Mouse (Mus musculus) urinary bladder, postnatal 14 days (tissue): ENCODE data around the gene Gm10974.
A peak's percentile ranks its signal among the peaks of the same experiment; 100 is the strongest.

Experiments
- DNase-seq: peaks from one replicate; pipeline ENCODE4 v3.0.0; 2021; ENCODE audit warnings: low spot score

The Gm10974 gene

DNA sequence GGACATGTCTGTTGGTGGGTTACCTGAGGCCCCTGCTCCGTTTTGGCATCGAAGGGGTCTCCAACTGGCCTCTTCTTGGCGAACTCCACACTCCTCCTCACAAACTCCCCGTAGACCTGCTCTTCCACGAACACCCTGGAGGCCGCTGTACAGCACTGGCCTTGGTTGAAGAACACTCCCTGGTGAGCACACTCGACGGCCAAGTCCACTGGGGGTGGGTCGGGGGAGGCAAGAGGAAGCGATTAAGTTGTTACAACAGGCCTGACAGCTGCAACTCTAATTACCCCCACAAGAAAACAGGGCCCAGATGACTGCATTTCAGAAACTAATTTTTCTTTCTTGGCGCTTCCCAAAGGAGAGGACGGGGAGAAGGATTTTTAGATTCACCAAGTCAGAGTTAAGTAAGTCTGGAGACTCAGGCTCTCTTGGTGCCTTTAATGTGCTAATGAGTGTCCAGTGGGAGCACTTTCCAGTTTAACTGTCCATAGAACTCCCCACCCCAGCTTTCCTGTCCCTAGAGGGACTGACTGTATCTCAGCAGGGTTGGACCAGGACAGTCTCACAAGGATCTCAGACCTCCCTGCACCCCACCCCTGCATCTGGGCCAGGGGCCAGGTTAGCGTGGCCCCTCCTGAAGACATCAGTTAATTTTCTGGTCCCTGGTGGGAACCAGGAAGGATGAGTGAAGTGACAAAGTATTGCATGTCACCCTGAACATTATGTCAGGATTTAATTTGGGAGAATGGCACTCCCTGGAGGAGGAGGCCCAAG is 40.4 kb downstream of the Gm10974 start:
- no peak for DNase-seq

DNA sequence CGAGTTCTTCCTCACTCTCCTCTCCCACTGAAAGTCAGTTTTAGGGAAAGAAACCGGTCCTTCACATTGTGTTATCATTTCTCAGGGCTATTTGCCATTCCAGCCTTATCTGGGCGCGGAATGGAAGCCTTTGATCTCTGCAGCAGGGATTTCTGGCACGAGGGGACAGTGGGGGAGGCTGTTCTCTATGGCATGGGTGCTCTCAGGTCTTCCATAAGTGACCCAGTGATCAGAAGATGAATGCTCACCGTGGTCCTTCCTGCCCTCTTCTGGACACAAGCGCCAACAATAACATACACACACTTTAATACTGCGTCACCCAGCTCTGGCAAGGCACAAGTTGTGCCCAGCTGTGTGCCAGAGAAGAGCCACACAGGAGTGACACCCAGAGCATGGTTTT is 41.3 kb downstream of the Gm10974 start:
- DNase-seq: no peak

DNA sequence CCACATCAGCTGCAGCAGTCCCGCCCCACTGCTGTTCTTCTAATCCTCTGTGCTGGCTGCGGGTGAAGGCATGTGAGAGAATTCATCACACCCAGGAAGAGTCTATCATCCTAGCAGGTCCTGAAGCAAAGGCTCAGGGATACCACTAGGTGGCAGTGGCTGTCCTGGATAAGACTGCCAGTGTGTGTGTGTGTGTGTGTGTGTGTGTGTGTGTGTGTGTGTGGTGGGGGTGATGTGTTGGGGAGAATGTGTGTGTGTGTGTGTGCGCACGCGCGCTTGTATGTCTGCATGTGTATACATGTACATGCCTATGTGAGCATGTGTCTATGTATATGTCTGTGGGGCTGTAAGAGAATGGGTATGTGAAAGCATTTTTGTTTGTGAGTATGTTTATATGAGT is 43.7 kb downstream of the Gm10974 start:
- peak; percentile 37 for DNase-seq

DNA sequence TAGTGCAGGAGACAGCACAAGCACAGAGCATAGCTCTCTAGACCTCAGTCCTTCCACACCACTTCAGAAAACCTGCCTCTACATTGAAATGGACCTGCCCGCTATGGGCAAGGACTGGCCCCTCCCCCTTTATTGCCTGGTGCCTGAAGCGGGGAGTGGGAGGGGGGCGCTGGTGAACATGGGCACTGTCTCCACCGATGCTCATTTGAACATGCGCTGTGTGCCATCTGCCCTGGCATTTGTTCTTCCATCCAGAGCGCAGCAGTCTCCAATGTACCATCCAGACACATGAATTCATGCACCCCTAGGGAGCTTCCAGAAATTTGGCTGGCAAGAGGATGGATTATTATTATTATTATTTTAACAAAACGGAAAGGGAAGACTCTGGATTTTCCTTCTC is 47.4 kb downstream of the Gm10974 start:
- DNase-seq: no peak

DNA sequence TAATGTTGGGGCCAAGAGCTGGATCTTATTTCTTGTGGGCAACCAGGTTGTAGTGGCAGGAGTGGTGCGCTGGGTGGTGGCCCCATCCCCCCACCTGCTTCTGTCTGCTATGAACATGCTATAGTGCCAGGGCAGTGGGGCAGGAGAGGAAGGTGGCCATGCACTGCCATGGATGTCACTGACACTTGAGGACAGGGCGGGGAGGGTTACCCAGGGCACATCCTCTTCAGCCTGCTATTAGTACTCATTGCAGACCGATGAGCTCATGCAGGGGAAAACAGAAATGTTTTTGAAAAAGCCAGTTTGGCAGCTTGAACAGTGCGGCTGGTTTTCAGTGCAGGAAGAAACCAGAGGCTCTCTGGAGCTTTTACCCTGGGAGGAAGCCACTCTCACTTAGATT is 51.1 kb downstream of the Gm10974 start:
- DNase-seq: no peak

DNA sequence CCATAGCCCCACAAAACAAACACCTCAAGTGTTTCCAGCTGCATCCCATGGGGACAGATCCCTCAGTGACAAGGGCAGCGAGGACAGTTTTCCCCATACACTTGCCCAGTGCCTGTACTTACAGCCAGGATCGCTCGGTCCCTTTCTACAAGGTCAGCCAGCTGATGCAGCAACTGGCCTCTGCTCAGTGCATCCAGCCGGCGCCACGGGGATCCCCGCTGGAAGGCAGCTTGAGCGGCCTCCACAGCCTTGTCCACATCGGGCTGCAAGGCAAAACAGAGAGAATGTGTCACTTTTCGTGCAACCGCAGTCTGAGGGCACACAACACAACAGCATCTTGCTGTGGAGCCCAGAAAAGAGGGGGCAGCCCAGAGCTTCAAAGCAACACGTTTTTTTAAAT is 53.3 kb downstream of the Gm10974 start:
- no peak for DNase-seq

DNA sequence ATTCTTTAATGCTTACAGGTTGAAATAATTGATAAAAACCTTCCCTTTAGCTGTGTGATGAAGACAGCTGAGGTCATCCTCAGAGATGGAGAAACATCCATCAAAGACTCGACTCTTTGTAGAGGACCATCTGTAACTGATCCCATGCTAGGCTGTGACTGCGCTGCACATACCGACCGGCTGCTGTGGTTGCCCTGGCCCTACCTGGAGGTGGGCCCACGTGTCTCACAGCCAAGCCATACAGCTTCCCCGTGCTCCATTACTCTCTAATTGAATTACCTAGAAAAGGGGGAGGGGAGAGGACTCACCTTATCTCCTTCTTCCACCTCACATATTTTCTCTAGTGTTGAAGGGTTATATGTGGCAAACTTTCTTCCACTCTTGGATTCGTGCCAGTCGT is 56.2 kb downstream of the Gm10974 start:
- DNase-seq: no peak

DNA sequence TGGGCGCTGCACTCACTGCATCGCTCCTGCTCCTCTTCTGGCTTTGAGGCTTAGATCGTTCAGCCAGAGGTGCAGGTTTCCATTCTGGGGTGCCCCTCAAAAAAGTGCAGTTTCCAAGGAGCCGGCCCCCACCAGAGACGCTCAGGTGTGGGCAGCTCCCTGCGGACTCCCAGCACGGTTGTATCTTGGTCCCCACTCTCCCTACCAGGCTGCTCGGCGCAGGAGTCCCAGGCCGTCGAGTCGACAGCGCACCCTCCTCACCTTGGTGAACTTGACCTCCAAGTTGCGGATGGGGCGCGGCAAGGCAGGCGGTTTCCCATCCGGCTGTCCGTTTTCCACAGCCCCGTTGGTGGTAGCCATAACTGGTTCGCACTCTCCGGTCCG is 61.3 kb downstream of the Gm10974 start:
- DNase-seq: no peak

DNA sequence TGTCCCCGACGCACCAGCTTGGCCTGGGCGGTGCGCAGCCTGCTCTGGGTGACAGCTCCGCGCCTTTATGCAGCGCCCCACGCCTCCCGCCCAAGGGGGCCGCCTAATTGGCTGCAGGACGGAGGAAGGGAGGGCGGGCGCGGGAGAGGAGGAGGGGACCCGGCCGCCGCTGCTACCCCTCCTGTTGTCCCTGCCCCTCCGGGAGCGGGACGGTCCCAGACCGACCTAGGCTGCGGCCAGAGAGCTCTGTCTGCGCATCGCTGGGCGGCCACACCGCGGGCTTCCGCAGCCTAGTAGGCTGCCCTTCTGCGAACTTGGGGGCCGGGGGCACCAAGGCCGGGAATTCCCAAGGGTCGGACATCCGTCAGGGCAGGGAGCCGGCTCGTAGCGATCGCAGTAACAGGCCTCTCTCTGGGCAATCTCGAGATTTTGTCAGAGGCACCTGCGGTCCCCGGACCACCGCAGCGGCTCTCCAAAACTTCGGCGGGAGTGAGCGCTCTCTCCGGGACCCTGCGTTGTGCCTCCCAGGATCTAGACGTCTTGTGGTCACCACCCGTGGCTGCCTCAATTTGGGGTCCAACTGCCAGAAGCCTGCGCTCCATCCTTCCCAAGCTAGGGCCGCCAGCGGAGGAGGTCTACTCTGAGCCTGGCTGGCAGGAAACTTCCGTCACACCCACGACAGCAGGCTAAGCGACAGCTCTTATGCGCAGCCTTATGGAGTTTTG is 61.9 kb downstream of the Gm10974 start, which contains the start of gene Aldh1a3:
Gene Aldh1a3 (minus strand): TSS at position 81 of the 725 bp plus-strand sequence.
- peak; percentile 60 for DNase-seq

DNA sequence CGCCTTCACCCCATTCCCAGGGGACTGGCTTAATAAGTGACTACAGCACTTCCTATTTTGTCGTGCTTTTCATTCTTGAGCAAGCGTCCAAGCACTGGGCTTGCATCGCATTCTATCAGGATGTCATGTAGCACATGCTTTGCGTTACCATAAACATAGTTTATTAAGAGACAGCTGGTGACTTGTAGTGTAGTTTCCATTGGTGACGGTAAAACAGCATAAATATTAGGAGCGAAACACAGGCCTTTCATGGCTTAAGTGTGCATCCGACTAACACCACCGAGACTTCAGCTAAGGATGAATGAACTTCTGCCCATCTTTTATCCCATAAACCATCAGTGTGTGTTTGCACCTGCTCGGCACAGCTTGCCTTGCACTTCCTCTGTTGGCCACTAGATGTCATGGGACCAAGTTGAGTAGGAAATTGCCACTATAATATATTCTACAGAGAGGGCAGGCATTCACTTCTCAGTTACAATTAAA is 68.8 kb downstream of the Gm10974 start:
- peak; percentile 80 for DNase-seq
